Mouse (Mus musculus) spleen, adult 12 weeks (tissue): Measurements from ENCODE around the gene Zfp113.
A peak's percentile ranks its signal among the peaks of the same experiment; 100 is the strongest.
"Not testable (repeated sequence)": the region's sequence is repeated elsewhere in the genome, so short reads cannot be mapped to it uniquely, and the experiment has no call there.

Experiments used
- DNase-seq: peaks from one replicate; pipeline ENCODE4 v3.0.0; 2022; ENCODE audit warnings: low spot score

Zfp113 gene

DNA sequence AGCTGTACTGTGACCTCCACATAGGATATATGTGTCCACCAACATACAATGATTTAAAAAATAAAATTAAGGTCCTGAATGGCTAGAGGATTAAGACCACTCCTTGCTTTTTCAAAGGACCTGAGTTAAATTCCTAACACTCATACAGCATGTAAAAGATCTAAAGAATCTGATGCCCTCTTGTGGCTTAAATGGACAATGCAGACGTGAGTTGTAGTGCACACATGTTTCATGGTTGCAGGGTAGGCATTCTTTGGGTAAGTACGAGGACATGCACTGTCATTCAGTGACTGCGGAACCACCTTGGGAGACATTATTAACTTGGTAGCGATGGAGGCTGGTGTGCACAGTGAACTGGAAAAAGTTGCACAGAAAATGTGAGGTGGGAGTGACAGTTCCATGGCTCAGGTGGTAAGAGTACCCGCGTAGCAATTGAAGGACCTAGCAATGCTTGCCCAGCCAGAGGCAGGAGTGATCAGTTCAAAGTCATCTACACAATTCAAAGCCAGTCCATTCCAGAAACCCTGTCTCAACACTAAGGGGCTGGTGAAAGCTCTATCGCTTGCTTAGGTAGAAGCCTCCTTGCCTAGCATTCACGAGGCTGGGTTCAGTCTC, 17.5 kb downstream of the Zfp113 start:
- DNase-seq = no peak

GRCm38 (mm10) chr5:138137257-138137656, 18.3 kb downstream of the Zfp113 start:
- DNase-seq = no peak

DNA sequence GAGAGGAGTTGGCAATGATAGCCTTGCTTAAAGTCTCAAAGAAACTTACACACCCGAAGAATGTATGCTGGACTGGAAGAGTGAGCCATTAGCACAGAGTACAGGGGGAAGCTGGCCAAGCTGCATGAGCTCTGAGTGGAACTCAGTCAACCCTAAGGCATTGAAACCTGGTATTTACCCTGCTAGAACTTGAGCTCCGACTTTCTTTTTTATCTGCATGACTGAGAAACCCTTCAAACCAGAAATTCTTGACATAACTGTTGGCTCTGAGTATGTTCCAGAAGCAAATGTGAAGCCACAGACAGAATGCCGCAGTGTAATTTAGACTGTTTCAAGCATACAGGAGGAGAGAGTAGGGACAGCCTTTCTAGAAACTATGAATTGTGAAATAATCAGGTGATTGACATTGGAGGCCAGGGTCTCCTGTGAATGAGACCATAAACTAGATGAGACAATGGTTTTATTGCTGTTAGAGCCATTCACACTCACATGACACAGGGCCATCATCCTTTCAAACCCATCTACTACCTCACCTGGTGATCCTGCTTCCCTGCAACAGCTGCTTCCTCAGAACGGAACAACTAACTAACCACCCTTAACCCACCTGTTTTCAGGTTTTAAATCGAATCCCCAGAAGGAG, 23.0 kb downstream of the Zfp113 start:
- no peak for DNase-seq

GRCm38 (mm10) chr5:138118041-138118440, 37.5 kb downstream of the Zfp113 start:
- DNase-seq = no peak

DNA sequence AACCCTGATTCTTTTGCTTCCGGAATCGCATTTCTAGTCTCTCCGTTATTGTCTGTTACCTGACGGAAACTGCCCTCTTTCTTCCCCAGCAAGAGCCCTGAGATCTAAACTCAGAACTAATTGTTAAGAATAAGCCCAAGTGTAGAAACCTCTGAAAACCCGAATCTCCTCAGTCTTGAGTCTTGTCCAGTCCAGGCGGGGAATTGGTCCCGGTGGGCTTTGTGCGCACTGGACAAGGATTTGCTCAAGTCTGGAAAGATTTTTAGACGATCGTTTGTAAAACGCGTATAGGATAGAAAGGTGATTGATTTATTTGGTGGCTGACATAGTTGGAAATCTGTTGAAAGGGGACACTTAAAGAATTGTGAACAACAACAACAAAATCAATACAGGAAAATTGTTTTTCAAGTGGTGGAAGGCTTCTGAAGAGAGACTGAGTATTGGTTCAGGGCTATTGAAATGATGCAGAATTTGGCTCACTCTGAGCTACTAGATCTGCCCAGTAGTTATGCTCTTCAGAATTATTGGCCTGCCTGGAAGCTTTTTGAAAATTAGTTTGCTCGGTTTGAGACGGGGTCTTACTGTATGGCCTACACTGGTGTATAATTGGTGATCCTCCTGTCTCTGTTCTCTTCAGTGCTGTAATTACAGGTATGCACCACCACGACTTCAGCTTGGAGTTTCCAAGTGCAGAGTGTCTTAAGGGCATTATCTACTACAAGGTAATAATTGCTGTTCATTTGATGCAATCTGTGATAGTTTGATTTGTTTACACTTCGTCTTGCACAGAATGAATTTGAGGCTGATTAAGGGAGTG, 38.1 kb downstream of the Zfp113 start:
- DNase-seq = no peak

DNA sequence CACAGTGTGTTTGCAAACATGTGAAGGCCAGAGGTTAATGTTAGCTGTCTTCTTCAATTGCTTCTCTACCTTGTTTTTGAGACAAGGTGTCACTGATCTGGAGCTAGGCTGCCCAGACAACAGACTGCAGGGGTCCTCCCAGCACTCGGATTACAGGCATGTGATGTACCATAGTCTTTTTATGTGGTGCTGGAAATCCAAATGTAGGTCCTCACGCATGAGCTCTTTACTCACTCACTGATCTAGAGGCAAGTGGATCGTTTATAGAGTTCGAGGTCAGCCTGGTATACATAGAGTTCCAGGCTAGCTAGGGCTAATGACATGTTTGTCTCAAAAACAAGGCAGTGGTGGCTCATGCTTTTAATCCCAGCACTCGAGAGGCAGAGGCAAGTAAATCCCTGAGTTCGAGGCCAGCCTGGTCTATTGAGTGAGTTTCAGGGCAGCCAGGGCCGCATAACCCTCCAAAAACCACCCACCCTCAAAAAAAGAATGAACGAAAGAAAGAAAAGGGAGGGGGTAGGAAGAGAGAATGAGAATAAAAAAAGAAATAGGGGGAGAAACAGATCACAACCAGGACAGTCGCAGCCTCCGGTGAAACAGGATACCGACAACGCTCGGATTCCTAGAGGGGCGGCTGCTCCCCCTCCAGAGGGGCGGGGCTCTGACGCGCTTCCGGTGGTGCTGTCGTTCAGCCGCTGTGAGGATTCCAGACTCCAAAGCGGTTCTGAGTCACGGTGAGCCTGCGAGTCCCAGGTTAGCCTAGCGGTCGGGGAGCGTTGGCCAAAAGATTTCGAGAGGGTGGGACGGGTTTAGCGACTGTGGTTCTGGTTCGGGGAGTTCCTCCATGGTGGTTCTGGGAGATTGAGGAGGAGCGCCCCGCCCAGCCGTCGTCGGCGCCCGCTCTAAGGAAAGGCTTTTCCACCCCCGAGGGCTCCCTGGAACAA, 39.0 kb downstream of the Zfp113 start, which contains the start of gene Zscan21:
Gene Zscan21, plus strand, starts transcription at position 649 of the 944 bp plus-strand sequence.
- DNase-seq = peak; percentile 82

DNA sequence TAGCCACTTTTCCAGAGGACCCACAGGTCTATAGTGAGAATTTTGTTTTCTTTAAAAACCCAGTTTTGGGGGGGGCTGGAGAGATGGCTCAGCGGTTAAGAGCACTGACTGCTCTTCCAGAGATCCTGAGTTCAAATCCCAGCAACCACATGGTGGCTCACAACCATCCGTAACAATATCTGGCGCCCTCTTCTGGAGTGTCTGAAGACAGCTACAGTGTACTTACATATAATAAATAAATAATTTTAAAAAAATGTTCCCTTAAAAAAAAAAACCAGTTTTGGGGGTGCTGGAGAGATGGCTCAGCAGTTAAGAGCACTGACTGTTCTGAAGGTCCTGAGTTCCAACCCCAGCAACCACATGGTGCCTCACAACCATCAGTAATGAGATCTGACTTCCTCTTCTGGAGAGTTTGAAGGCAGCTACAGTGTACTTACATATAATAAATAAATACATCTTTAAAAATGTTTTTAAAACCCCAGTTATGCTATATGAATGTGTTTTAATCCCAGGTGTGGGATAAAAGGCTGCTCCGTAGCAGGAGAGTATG, 45.6 kb downstream of the Zfp113 start:
- not testable (repeated sequence) for DNase-seq

DNA sequence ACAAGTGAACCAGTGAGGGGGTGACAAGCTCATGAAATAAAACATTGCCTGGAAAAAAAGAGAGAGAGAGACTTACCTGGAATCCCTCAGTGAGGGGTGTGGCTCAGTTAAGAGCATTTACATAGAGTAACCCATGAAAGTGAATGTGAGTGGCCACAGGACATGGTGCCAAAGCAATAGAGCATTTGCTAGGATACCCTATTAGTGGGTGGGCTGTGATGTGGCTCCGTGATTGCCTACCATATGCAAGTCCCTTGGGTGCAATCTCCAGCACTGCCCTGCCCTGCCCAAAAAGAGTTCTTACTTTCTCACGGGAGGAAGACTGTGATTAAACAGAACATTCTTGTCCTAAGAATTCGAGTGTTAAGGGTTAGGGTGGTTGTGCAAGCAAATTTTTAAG, 48.4 kb downstream of the Zfp113 start:
- no peak for DNase-seq

GRCm38 (mm10) chr5:138104976-138105375, 50.6 kb downstream of the Zfp113 start:
- DNase-seq = no peak

- no peak for DNase-seq
Measured at GRCm38 (mm10) chr5:138094474-138094873, 61.1 kb downstream of the Zfp113 start.

- DNase-seq = no peak
Measured at GRCm38 (mm10) chr5:138092771-138093170, 62.8 kb downstream of the Zfp113 start.

- DNase-seq = no peak
Measured at GRCm38 (mm10) chr5:138090737-138091136, 64.8 kb downstream of the Zfp113 start.

DNA sequence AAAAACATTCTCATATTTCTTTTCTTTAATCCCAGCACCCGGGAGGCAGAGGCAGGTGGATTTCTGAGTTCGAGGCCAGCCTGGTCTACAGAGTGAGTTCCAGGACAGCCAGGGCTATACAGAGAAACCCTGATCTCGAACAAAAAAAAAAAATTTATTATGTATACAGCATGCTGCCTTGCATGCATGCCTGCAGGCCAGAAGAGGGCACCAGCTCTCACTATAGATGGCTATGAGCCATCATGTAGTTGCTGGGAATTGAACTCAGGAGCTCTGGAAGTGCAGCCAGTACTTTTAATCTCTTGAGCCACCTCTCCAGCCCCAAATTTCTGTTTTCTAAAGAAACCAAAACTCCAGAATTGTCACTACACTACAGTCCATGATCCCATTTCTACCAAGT, 65.3 kb downstream of the Zfp113 start:
- no peak for DNase-seq
